Mouse (Mus musculus) small intestine, adult 2 months (tissue): ENCODE measurements around the gene Morn4.

Experiments used
- CTCF ChIP-seq: fragments of 200-500 bp; IDR thresholded peaks from 2 replicates; pipeline ENCODE4 v1.5.1; 2012; ENCODE audit warnings: low read depth, mild to moderate bottlenecking, control low read depth, inconsistent platforms, low read length, moderate library complexity, mixed read lengths; ENCODE audit not compliant: insufficient replicate concordance, insufficient read length; ENCODE audit errors: extremely low read depth
- POLR2A ChIP-seq: fragments of 200-500 bp; IDR thresholded peaks from 2 replicates; pipeline ENCODE4 v1.6.1; 2012; ENCODE audit warnings: low read depth, mild to moderate bottlenecking, control low read depth, inconsistent platforms, low read length, moderate library complexity

DNA sequence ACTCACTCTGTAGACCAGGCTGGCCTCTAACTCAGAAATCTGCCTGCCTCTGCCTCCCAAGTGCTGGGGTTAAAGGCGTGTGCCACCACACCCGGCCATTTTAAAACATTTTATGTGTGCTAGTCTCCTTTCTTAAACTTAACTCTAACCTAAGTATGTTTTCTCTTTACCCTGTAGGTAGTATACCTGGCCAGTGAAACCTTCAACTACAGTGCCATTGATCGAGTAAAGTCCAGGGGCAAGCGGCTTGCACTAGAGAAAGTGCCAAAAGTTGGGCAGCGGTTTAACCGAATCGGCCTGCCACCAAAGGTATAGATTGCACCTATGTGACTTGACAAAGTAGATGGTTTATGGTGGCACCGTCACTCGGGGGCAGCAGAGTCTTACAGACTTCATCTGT lies 18.5 kb upstream of the Morn4 start:
- no peak for TF ChIP-seq POLR2A
- no peak for TF ChIP-seq CTCF
